Mouse (Mus musculus): ENCODE data around the gene Calcrl.
A peak's percentile ranks its signal among the peaks of the same experiment; 100 is the strongest.

The Calcrl gene

DNA sequence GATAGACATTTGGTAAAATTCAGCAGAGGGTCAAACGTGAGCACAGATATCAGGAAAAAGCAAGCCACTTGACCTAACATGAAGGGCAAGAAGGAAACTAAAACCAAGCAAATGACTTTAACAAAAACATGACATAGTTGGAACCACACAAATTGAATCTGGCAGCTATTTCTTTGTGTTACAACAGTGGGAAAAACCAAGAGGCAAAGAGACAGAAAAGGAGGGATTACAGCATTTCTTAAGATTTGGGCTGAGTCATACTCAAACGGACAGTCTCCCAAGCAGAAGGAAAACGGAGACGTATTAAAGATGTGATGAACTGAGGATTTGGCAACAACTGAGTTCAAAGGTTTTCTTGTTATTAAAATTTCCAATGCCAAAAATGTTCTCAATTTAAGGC lies 88.9 kb downstream of the Calcrl start:
- DNase-seq (ENCODE audit: low read depth, low spot score) = no peak

DNA sequence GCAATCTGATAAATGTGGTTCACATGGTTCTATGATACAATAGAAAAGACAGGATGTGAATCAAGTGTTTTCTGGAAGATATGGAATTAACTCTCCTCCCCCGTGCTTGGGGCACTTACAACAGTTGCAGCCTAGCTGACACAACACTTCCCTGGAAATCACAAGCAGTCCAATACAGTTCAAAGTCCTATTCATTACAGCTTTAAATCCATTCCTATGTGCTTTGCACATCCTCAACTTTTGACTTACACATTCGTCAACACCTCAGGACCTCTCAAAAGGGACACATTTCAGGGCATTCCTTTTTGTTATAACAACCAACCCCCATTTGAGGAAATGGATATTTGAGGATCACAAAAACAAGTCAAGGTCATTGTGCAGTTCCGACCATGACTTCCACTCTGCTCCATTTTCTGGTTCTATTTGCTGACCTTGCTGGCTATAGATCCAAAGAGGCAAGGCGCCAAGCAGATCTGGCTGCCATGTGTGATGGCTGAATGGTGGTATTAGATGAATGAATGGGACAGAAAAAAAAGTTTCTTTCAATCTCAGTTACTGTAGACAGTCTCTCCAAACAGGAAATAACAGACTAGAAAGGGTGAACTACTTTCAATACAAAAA lies 108.9 kb downstream of the Calcrl start:
- DNase-seq (ENCODE audit: low read depth, low spot score) = no peak

DNA sequence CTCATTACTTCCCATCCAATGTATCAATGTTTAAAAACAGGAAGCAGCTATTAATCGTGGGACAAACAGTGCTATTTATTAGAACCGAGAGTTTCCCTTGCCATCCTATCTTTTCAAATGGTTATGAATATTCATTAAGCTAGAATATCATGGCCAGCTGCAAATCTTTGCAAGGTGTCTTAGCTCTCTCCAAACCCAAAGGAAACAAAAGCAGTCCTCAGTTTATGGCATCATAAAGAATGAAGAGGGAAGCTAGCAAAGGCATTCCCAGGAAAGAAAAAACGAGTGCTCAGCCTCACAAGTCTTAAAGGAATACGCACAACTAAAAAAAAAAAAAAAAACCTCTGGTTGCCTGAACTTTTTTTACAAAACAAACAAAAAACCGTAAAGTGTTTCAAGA lies 128.7 kb downstream of the Calcrl start:
- no peak for DNase-seq (ENCODE audit: low read depth, low spot score)

DNA sequence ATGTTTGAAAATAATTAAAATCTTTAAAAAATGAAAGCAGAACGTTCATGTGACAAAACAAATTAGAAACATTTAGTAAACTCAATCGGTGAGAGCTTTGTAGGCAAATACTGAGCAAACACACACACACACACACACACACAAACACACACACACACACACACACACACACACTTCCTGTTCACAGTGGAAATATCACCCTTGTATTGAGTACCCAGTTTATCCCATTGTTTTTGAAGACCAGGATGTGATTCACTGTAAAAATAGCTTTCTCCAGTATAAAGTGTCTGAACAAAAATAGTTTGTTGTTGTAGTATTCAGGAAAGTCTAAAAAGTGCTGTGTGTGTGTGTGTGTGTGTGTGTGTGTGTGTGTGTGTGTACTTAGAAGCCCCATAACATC lies 130.1 kb downstream of the Calcrl start:
- DNase-seq (ENCODE audit: low read depth, low spot score) = no peak

DNA sequence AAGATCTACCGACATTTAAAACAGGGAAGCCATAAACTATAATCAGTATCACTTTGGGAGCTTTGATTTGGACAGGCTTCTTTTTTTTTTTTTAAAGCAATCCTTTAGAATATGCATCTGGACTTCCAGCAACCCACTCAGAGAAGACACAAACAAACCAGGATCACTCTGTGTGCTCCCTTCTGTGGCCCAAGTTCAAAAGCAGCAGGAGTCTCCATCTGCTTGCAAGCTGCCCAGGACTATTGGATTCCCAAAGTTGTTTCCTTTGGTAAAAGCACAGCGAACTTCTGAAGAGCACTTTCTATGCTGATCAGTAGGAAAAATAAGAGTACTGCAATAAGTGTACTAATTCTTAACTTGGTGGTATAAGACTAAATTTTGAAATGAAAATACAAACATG lies 130.6 kb downstream of the Calcrl start:
- no peak for DNase-seq (ENCODE audit: low read depth, low spot score)

DNA sequence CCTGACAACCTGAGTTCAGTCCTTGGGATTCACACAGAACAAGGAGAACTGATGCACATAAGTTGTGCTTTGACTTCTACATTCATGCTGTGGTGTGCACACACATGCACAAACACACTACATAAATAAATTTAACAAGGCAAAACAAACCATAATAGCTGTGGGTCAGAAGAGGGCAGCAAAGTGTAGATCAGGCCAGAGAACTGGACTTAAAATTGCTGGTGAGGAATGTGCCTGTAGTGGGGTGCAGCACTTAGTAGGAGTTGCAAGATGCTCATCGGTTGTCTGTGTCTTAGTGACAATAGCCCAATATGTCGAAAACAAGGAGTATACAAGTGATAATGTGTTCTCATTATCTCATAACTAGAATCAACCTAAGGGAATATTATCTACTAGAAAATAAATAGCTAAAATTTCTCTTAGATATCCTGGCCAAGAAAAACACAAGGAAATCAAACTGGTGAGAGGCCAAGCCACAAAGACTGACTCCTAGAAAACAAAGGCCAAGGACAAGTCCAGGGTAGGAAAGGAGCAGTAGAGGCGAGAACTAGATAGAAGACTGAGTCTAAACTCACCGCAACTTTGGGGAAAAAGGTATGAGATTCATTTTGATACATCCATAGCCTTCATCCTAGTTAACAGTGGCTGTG lies 132.7 kb downstream of the Calcrl start:
- peak; percentile 8 for DNase-seq (ENCODE audit: low read depth, low spot score)

DNA sequence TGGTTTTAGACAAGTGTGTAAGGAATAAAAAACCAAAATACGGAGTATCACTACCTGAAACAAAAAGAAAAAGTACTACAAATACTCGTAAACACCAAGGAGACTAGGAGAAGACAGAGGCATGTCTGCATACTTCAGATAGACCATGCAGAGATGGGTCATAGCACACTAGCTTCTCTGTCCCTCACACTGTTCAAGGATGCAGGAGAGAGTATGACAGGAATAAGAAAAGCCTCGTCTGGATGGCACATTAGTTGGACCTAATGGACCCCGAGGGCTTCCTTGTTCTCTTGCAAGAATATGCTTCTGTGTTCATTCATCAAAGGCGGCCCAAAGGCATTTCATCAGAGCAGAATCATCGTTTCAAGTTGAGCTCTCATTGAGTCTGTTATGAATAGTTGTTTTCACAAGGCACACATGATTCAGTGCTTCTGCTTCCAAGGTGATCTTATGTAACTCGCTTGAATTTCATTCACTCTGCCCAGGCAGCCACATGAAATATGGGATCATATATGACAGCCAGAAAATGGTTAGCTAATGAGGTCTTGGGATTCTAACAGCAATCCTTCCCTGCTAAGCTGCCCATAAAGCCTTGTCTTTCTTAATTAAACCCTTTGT lies 136.2 kb downstream of the Calcrl start:
- no peak for DNase-seq (ENCODE audit: low read depth, low spot score)

All from CD4-positive, CD25-positive, alpha-beta regulatory T cell, adult 2 months (primary cell).